Mouse (Mus musculus) embryonic facial prominence, embryonic 10.5 days (tissue): ENCODE data around the gene Fancc. TPM values are rescaled to one million over a fixed set of nuclear protein-coding genes. Genes with fewer than 3 reads are reported as not detected.

Source experiments
- DNase-seq: peaks from one replicate; pipeline ENCODE4 v3.0.0-alpha.2; 2017; ENCODE audit warnings: low spot score
- H3K27ac ChIP-seq: fragments of 300-500 bp; sonication (generic); replicated peaks from 2 replicates; pipeline ENCODE4 v1.5.1; 2016; ENCODE audit warnings: mild to moderate bottlenecking
- H3K27me3 ChIP-seq: fragments of 300-500 bp; sonication (generic); replicated peaks from 2 replicates; pipeline ENCODE4 v1.6.1; 2016; ENCODE audit warnings: low read depth, mild to moderate bottlenecking; ENCODE audit not compliant: poor library complexity, severe bottlenecking
- H3K36me3 ChIP-seq: fragments of 300-500 bp; sonication (generic); replicated peaks from 2 replicates; pipeline ENCODE4 v1.6.1; 2016; ENCODE audit warnings: mild to moderate bottlenecking, moderate library complexity
- H3K4me1 ChIP-seq: fragments of 300-500 bp; sonication (generic); 2 replicates; pipeline ENCODE4 v1.6.1; 2016
- H3K4me3 ChIP-seq: fragments of 300-500 bp; sonication (generic); 2 replicates; pipeline ENCODE4 v1.5.1; 2016; ENCODE audit warnings: mild to moderate bottlenecking, moderate library complexity
- H3K9me3 ChIP-seq: fragments of 300-500 bp; sonication (generic); 2 replicates; pipeline ENCODE4 v1.6.1; 2016; ENCODE audit warnings: mild to moderate bottlenecking
- WGBS: fragments of 180-500 bp; shearing (Covaris S2); methylation state at CpG from one replicate; pipeline ENCODE4 v1.1.7; 2016; 5-methylcytosine and 5-hydroxymethylcytosine counted together
- polyA plus RNA-seq: library from polyadenylated mRNA; unstranded; fragments of >200 nt; fragmentation: Nextera tagmentation; extraction: Ambion mirVana; gene quantifications from 2 replicates; pipeline ENCODE4 v1.2.1, GENCODE M21; 2016

The Fancc gene
- polyA plus RNA-seq, result 22.9 and 25.3 TPM in 2 replicates

DNA sequence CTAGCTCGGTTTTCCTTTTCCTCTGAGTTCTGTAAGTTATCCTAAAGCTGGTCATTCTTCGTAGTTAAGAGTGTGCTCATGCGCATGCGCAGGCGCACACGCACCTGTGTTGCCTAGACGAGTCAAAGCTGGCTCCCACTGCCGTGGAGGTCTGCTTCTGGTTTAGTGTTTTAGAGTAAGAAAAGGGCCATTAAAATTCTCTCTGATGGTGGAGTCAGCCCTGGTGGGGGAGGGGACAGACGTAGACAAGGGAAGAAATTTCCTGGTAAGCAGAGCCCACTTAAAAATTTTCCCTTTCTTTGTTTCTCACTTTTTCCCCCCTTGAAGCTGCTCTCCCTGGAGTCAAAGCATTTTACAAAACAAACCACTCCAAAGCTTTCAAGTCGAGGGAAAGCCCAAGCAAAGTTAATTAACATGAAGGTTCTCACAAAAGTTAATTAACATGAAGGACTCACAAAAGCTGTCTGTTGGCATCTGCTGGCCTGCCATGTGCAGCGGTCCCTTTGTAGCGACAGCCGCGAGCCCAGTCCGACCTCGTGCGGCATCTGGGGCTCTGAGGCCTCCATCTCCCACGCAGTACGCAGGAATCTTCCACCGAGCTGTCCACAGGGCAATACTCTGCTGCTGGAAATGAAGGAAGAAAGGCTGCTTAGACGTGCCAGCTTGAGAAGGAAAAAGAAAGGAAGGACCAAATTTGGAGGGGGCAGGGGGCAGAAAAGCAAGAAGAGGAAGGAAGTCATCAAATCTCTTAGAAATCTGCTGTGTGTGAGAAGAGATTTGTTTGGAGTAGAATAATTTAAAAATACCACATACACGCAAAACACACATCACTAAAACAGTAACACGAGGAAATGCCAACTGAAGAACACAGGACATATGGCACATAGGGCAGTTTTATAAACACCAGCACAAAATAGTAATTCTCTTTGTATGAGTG lies at the start of gene Fancc:
Gene Fancc, minus strand, starts transcription at position 633 of the 937 bp plus-strand sequence.
- Histone ChIP-seq H3K27ac (peak within 1 kb of the TSS; percentile 83), H3K36me3 (no peaks in the 10 kb centered on the region), H3K4me1 (peaks cover 14% of the 10 kb centered on the region), H3K4me3 (peak within 1 kb of the TSS; percentile 11; the same call in 1 of the 2 replicates), H3K27me3 (no peaks in the 10 kb centered on the region), H3K9me3 (no peaks in the 10 kb centered on the region)
- WGBS, result 23% methylated on average over 23 of the region's 23 CpGs
- peak; percentile 70 for DNase-seq

GRCm38 (mm10) chr13:63545291-63545690 lies 48.2 kb upstream of the Fancc start:
- no peak overlapping the region for H3K4me3 ChIP-seq
- H3K27ac ChIP-seq, result no peak overlapping the region
- no peaks in the 10 kb centered on the region for H3K9me3 ChIP-seq
- peaks cover 69% of the 10 kb centered on the region for H3K4me1 ChIP-seq
- peaks cover 96% of the 10 kb centered on the region for H3K36me3 ChIP-seq
- no peak for DNase-seq
- H3K27me3 ChIP-seq, result no peaks in the 10 kb centered on the region
- 85% methylated on average over 7 of the region's 7 CpGs for WGBS

DNA sequence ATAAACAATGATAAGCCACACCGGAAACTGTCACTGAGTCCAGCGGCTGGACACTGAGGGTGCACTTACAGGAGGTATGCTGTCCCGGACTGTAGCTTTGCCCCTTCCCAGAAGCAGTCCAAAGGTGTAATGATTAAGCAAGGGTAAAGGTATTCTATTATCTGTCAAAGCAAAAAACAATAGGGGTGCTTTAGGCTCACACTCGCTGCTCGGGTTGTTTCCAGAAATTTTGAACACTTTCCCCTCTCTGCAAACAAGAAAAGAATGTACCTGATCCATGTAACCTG lies 47.8 kb upstream of the Fancc start:
- no peaks in the 10 kb centered on the region for H3K9me3 ChIP-seq
- peaks cover 66% of the 10 kb centered on the region for H3K4me1 ChIP-seq
- H3K27me3 ChIP-seq, result no peaks in the 10 kb centered on the region
- peaks cover 96% of the 10 kb centered on the region for H3K36me3 ChIP-seq
- H3K27ac ChIP-seq, result no peak overlapping the region
- WGBS, result 68% methylated on average over 5 of the region's 5 CpGs
- DNase-seq, result no peak
- H3K4me3 ChIP-seq, result no peak overlapping the region

DNA sequence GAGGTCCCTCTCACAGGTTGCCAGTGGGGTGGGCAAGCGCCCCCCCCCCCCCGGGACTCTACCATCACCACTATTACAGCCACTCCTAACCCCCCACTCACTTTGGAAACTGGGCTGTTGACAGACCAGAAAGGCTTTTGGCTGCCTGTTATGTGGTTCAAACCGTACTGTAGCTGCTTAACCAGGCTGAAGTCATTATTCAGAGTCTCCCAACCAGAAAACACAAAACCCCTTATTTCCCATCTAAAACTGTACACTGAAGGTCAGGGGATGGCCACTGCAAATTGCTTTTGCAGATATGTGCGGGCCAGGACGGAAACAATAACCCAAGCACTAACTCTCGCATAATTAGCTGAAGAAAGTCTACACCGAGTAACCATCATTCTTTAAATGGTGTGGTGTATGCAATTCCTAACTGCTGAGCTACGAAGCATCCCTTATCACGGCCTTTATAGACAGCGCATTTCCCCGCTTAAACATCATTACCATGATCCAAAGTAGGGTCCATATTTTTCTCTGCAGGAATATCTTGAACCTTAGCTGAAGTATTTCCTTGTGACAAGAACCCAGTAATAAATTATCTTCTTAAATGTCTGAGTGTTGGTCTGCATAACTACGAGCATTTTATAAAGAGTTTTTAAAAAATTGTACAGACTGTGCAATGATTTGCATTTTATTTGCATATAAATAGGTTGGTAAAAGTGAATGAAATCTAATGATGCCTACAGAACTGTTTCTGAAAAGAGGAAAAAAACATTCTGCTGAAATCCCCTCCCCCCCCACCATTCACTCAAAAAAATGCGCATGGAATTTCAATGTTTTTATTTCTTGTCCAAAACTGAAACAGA lies 47.3 kb upstream of the Fancc start:
- H3K36me3 ChIP-seq, result peaks cover 96% of the 10 kb centered on the region
- DNase-seq, result no peak
- H3K4me3 ChIP-seq, result no peak overlapping the region
- no peaks in the 10 kb centered on the region for H3K9me3 ChIP-seq
- no peaks in the 10 kb centered on the region for H3K27me3 ChIP-seq
- no peak overlapping the region for H3K27ac ChIP-seq
- H3K4me1 ChIP-seq, result peaks cover 60% of the 10 kb centered on the region
- WGBS, result 75% methylated on average over 13 of the region's 13 CpGs

DNA sequence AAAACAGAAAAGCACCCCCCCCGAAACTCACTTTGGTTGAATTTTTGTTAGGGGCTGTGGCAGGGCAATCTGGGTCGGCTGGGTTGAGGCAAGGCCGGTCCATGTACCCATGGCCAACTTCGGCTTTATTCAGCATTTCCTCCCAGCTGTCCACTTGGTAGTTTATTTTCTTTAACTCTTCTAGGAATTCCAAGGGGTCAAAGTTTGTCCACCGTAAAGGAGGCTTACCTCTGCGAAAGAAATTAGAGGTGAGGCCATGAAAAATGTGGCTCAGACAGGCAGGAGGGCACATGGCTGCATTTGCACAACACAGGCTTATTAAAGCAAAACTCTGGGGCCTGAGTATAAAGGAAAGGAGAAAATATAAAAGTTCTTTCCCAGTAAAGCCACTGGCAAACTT lies 46.4 kb upstream of the Fancc start:
- no peak overlapping the region; the same call in 1 of the 2 replicates for H3K27ac ChIP-seq
- H3K27me3 ChIP-seq, result no peaks in the 10 kb centered on the region
- WGBS, result 40% methylated on average over 6 of the region's 6 CpGs
- H3K4me3 ChIP-seq, result no peak overlapping the region
- DNase-seq, result no peak
- peaks cover 51% of the 10 kb centered on the region for H3K4me1 ChIP-seq
- H3K9me3 ChIP-seq, result no peaks in the 10 kb centered on the region
- peaks cover 100% of the 10 kb centered on the region for H3K36me3 ChIP-seq

DNA sequence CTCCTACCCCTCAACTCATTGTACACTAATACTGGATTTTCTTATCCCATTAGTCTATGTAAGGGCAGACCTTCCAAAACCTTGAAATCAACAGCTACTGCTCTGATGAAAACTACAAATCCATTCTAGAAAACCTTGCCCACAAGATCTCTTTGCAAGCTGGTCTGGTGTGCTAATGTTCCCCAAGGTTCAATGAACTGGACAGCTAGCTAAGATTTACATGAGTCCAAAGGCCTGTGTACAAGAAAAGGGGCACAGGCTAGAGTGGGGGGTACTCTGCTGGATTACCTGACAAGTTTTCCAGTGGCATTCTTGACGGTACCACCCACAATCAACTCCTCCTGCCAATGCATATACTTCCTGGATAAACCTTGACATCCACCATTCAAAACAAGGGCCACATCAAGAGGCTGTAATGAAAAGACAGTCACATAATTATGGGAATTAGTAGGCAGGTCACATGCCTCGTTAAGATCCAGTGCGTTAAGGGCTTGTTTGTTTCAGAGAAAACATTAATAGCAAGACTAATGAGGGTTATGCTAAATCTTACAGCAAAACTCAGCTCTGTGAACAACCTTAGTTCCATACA lies 45.8 kb upstream of the Fancc start:
- H3K27me3 ChIP-seq, result no peaks in the 10 kb centered on the region
- no peak overlapping the region for H3K4me3 ChIP-seq
- H3K4me1 ChIP-seq, result peaks cover 49% of the 10 kb centered on the region
- DNase-seq, result no peak
- H3K9me3 ChIP-seq, result no peaks in the 10 kb centered on the region
- H3K36me3 ChIP-seq, result peaks cover 100% of the 10 kb centered on the region
- no peak overlapping the region for H3K27ac ChIP-seq
- 70% methylated on average over 3 of the region's 3 CpGs for WGBS

- Histone ChIP-seq H3K27me3 (no peaks in the 10 kb centered on the region), H3K36me3 (peaks cover 100% of the 10 kb centered on the region), H3K27ac (no peak overlapping the region), H3K4me3 (no peak overlapping the region), H3K4me1 (peaks cover 49% of the 10 kb centered on the region), H3K9me3 (no peaks in the 10 kb centered on the region)
- peak; percentile 43 for DNase-seq
Observed at GRCm38 (mm10) chr13:63541510-63541909, 44.4 kb upstream of the Fancc start.

GRCm38 (mm10) chr13:63540584-63540983 lies 43.5 kb upstream of the Fancc start:
- no peak for DNase-seq
- Histone ChIP-seq H3K9me3 (no peaks in the 10 kb centered on the region), H3K27ac (no peak overlapping the region), H3K4me3 (no peak overlapping the region), H3K27me3 (no peaks in the 10 kb centered on the region), H3K36me3 (peaks cover 100% of the 10 kb centered on the region), H3K4me1 (peaks cover 44% of the 10 kb centered on the region)
- 89% methylated on average over 12 of the region's 12 CpGs for WGBS

GRCm38 (mm10) chr13:63534981-63535380 lies 37.9 kb upstream of the Fancc start:
- no peak overlapping the region for H3K27ac ChIP-seq
- H3K4me1 ChIP-seq, result peaks cover 10% of the 10 kb centered on the region
- no peaks in the 10 kb centered on the region for H3K27me3 ChIP-seq
- H3K4me3 ChIP-seq, result no peak overlapping the region
- no peaks in the 10 kb centered on the region for H3K9me3 ChIP-seq
- no peak for DNase-seq
- peaks cover 100% of the 10 kb centered on the region for H3K36me3 ChIP-seq
- 81% methylated on average over 4 of the region's 4 CpGs for WGBS

GRCm38 (mm10) chr13:63530857-63531256 lies 33.8 kb upstream of the Fancc start:
- H3K36me3 ChIP-seq, result peaks cover 100% of the 10 kb centered on the region

GRCm38 (mm10) chr13:63530371-63530764 lies 33.3 kb upstream of the Fancc start:
- peaks cover 56% of the 10 kb centered on the region for H3K4me1 ChIP-seq
- 47% methylated on average over 3 of the region's 3 CpGs for WGBS

More at GRCm38 (mm10) chr13:63530857-63531256, 33.8 kb upstream of the Fancc start:
- no peak overlapping the region for H3K4me3 ChIP-seq
- no peak for DNase-seq
- no peaks in the 10 kb centered on the region for H3K27me3 ChIP-seq
- no peaks in the 10 kb centered on the region for H3K9me3 ChIP-seq
- 83% methylated on average over 9 of the region's 9 CpGs for WGBS
- H3K27ac ChIP-seq, result no peak overlapping the region
- H3K4me1 ChIP-seq, result peaks cover 51% of the 10 kb centered on the region

GRCm38 (mm10) chr13:63529602-63530370 lies 32.7 kb upstream of the Fancc start:
- no peak overlapping the region for H3K27ac ChIP-seq
- 55% methylated on average over 3 of the region's 3 CpGs for WGBS
- no peaks in the 10 kb centered on the region for H3K9me3 ChIP-seq
- no peak for DNase-seq
- no peak overlapping the region for H3K4me3 ChIP-seq
- peaks cover 62% of the 10 kb centered on the region for H3K4me1 ChIP-seq
- peaks cover 100% of the 10 kb centered on the region for H3K36me3 ChIP-seq
- no peaks in the 10 kb centered on the region for H3K27me3 ChIP-seq

More at GRCm38 (mm10) chr13:63530371-63530764, 33.3 kb upstream of the Fancc start:
- DNase-seq, result no peak
- Histone ChIP-seq H3K9me3 (no peaks in the 10 kb centered on the region), H3K4me3 (no peak overlapping the region), H3K27ac (no peak overlapping the region), H3K27me3 (no peaks in the 10 kb centered on the region), H3K36me3 (peaks cover 100% of the 10 kb centered on the region)
